Mouse (Mus musculus): Measurements from ENCODE around the gene Kiss1. TPM values are rescaled to one million over a fixed set of nuclear protein-coding genes. Genes with fewer than 3 reads are reported as not detected.

The Kiss1 gene
- polyA plus RNA-seq, 1 experiment: not detected

- H3K27me3 ChIP-seq (ENCODE audit: control insufficient read depth, insufficient read depth, insufficient read length): peaks cover 80% of the 10 kb centered on the region
- H3K4me3 ChIP-seq (ENCODE audit: insufficient read depth, poor library complexity, severe bottlenecking): no peak within 1 kb of the TSS
- TF ChIP-seq MYOG (IDR thresholded peaks at IDR 0.05; ENCODE audit: control insufficient read depth, extremely low read depth, insufficient read length) (no peak), USF1 (IDR thresholded peaks at IDR 0.05; ENCODE audit: low read depth) (no peak), CEBPB (IDR thresholded peaks at IDR 0.05; ENCODE audit: low read depth) (no peak), MYOD1 (IDR thresholded peaks at IDR 0.05; ENCODE audit: control insufficient read depth, insufficient read length, low read depth) (no peak), FOSL1 (IDR thresholded peaks at IDR 0.05; ENCODE audit: insufficient read depth, low read length, poor library complexity, severe bottlenecking) (no peak), MAX (IDR thresholded peaks at IDR 0.05) (no peak), CTCF (IDR thresholded peaks at IDR 0.05; ENCODE audit: control insufficient read depth, insufficient read depth, insufficient read length) (no peak)
- no peaks in the 10 kb centered on the region for H3K79me2 ChIP-seq (ENCODE audit: control insufficient read depth, insufficient read depth)
- H3K36me3 ChIP-seq (ENCODE audit: control insufficient read depth, insufficient read depth): no peaks in the 10 kb centered on the region
- H3ac ChIP-seq (ENCODE audit: control insufficient read depth, insufficient read length, low read depth): peak within 1 kb of the TSS; percentile 37
- no peaks in the 10 kb centered on the region for H3K79me3 ChIP-seq (ENCODE audit: low read depth)
These were observed 41.8 kb downstream of the Kiss1 start, which contains the start of gene Etnk2 for GRCm38 (mm10) chr1:133363276-133364021. Gene Etnk2, plus strand, starts transcription at chr1:133363572.

GRCm38 (mm10) chr1:133364022-133364630 is 42.5 kb downstream of the Kiss1 start:
- H3K27me3 ChIP-seq (ENCODE audit: control insufficient read depth, insufficient read depth, insufficient read length): peaks cover 80% of the 10 kb centered on the region
- H3K4me3 ChIP-seq (ENCODE audit: insufficient read depth, poor library complexity, severe bottlenecking): no peak overlapping the region
- no peaks in the 10 kb centered on the region for H3K36me3 ChIP-seq (ENCODE audit: control insufficient read depth, insufficient read depth)
- no peaks in the 10 kb centered on the region for H3K79me3 ChIP-seq (ENCODE audit: low read depth)
- H3ac ChIP-seq (ENCODE audit: control insufficient read depth, insufficient read length, low read depth): no peak overlapping the region
- TF ChIP-seq CTCF (IDR thresholded peaks at IDR 0.05; ENCODE audit: control insufficient read depth, insufficient read depth, insufficient read length) (no peak), USF1 (IDR thresholded peaks at IDR 0.05; ENCODE audit: low read depth) (no peak), MYOD1 (IDR thresholded peaks at IDR 0.05; ENCODE audit: control insufficient read depth, insufficient read length, low read depth) (no peak)
- H3K79me2 ChIP-seq (ENCODE audit: control insufficient read depth, insufficient read depth): no peaks in the 10 kb centered on the region

- Histone ChIP-seq H3K4me3 (ENCODE audit: insufficient read depth, poor library complexity, severe bottlenecking) (no peak overlapping the region), H3K79me3 (ENCODE audit: low read depth) (no peaks in the 10 kb centered on the region), H3K36me3 (ENCODE audit: control insufficient read depth, insufficient read depth) (no peaks in the 10 kb centered on the region), H3ac (ENCODE audit: control insufficient read depth, insufficient read length, low read depth) (no peak overlapping the region), H3K79me2 (ENCODE audit: control insufficient read depth, insufficient read depth) (no peaks in the 10 kb centered on the region), H3K27me3 (ENCODE audit: control insufficient read depth, insufficient read depth, insufficient read length) (peaks cover 76% of the 10 kb centered on the region)
- TF ChIP-seq CEBPB (IDR thresholded peaks at IDR 0.05; ENCODE audit: low read depth): no peak
- TF ChIP-seq MAX (IDR thresholded peaks at IDR 0.05): no peak
- TF ChIP-seq MYOD1 (IDR thresholded peaks at IDR 0.05; ENCODE audit: control insufficient read depth, insufficient read length, low read depth): no peak
- TF ChIP-seq FOSL1 (IDR thresholded peaks at IDR 0.05; ENCODE audit: insufficient read depth, low read length, poor library complexity, severe bottlenecking): no peak
- TF ChIP-seq CTCF (IDR thresholded peaks at IDR 0.05; ENCODE audit: control insufficient read depth, insufficient read depth, insufficient read length): no peak
These were observed 43.2 kb downstream of the Kiss1 start for GRCm38 (mm10) chr1:133364890-133365289.

GRCm38 (mm10) chr1:133366951-133367605 is 45.4 kb downstream of the Kiss1 start:
- Histone ChIP-seq H3K36me3 (ENCODE audit: control insufficient read depth, insufficient read depth) (no peaks in the 10 kb centered on the region), H3ac (ENCODE audit: control insufficient read depth, insufficient read length, low read depth) (no peak overlapping the region), H3K79me3 (ENCODE audit: low read depth) (no peaks in the 10 kb centered on the region), H3K27me3 (ENCODE audit: control insufficient read depth, insufficient read depth, insufficient read length) (peaks cover 88% of the 10 kb centered on the region), H3K79me2 (ENCODE audit: control insufficient read depth, insufficient read depth) (no peaks in the 10 kb centered on the region), H3K4me3 (ENCODE audit: insufficient read depth, poor library complexity, severe bottlenecking) (no peak overlapping the region)
- no peak for TF ChIP-seq MYOD1 (IDR thresholded peaks at IDR 0.05; ENCODE audit: control insufficient read depth, insufficient read length, low read depth)
- TF ChIP-seq CEBPB (IDR thresholded peaks at IDR 0.05; ENCODE audit: low read depth): no peak
- no peak for TF ChIP-seq USF1 (IDR thresholded peaks at IDR 0.05; ENCODE audit: low read depth)
- no peak for TF ChIP-seq MAX (IDR thresholded peaks at IDR 0.05)
- no peak for TF ChIP-seq CTCF (IDR thresholded peaks at IDR 0.05; ENCODE audit: control insufficient read depth, insufficient read depth, insufficient read length)
- no peak for TF ChIP-seq MYOG (IDR thresholded peaks at IDR 0.05; ENCODE audit: control insufficient read depth, extremely low read depth, insufficient read length)
- no peak for TF ChIP-seq FOSL1 (IDR thresholded peaks at IDR 0.05; ENCODE audit: insufficient read depth, low read length, poor library complexity, severe bottlenecking)

- no peaks in the 10 kb centered on the region for H3K36me3 ChIP-seq (ENCODE audit: control insufficient read depth, insufficient read depth)
- peaks cover 92% of the 10 kb centered on the region for H3K27me3 ChIP-seq (ENCODE audit: control insufficient read depth, insufficient read depth, insufficient read length)
- no peaks in the 10 kb centered on the region for H3K79me3 ChIP-seq (ENCODE audit: low read depth)
- no peak overlapping the region for H3K4me3 ChIP-seq (ENCODE audit: insufficient read depth, poor library complexity, severe bottlenecking)
- TF ChIP-seq USF1 (IDR thresholded peaks at IDR 0.05; ENCODE audit: low read depth): no peak
- TF ChIP-seq MYOG (IDR thresholded peaks at IDR 0.05; ENCODE audit: control insufficient read depth, extremely low read depth, insufficient read length): no peak
- TF ChIP-seq FOSL1 (IDR thresholded peaks at IDR 0.05; ENCODE audit: insufficient read depth, low read length, poor library complexity, severe bottlenecking): no peak
- TF ChIP-seq CEBPB (IDR thresholded peaks at IDR 0.05; ENCODE audit: low read depth): no peak
- TF ChIP-seq CTCF (IDR thresholded peaks at IDR 0.05; ENCODE audit: control insufficient read depth, insufficient read depth, insufficient read length): no peak
- no peak for TF ChIP-seq MAX (IDR thresholded peaks at IDR 0.05)
- TF ChIP-seq MYOD1 (IDR thresholded peaks at IDR 0.05; ENCODE audit: control insufficient read depth, insufficient read length, low read depth): no peak
- no peak overlapping the region for H3ac ChIP-seq (ENCODE audit: control insufficient read depth, insufficient read length, low read depth)
- no peaks in the 10 kb centered on the region for H3K79me2 ChIP-seq (ENCODE audit: control insufficient read depth, insufficient read depth)
These were observed 46.2 kb downstream of the Kiss1 start for GRCm38 (mm10) chr1:133367606-133368488.

Measured in C2C12 (cell line).